Mouse (Mus musculus) spleen, adult 2 months (tissue): ENCODE data around the gene Dock8.

Experiments
- CTCF ChIP-seq: fragments of 200-500 bp; IDR thresholded peaks from 2 replicates; pipeline ENCODE4 v1.5.1; 2011; ENCODE audit warnings: mild to moderate bottlenecking, inconsistent platforms; ENCODE audit not compliant: insufficient read depth, insufficient read length, insufficient replicate concordance; ENCODE audit errors: extremely low read depth
- POLR2A ChIP-seq: fragments of 200-500 bp; IDR thresholded peaks from 2 replicates; pipeline ENCODE4 v1.6.1; 2011; ENCODE audit warnings: low read depth, low read length, inconsistent platforms

DNA sequence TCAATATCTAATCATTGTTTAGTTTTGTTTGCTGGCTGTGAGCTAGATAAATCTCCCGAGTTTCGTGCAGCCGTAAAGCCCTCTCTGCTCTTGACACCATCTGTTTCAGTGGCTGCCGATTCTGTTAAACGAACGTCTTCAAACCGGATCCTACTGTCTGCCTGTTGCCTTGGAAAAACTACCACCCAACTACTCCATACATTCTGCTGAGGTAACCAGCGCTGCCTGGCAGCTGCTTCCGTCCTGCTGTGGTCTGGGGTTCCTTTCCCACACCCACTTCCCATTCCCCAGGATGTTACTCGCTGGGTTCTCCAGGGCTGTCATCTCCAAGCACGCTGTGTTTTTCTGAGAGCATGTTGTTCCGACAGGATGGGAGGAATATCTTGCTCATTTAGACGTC, 123.7 kb downstream of the Dock8 start:
- TF ChIP-seq POLR2A = no peak
- no peak for TF ChIP-seq CTCF
